Comparison of ENCODE assay signal across 10 mouse cellular contexts in genomic region chr15:101336474-101337174, GRCm38 (mm10). TPM values are rescaled to one million over a fixed set of nuclear protein-coding genes. Genes with fewer than 3 reads are reported as not detected.
DNase-seq lines count a peak whose midpoint lies in the region; ATAC-seq lines count a peak whose summit lies in the region.
"Had no signal": no experiment of that assay in that cellular context is flagged by ENCODE, and none has a peak within 500 bp of the region (broad histone marks: within the 10 kb centered on the region; RNA-seq: fewer than 3 reads in every experiment).

No protein-coding gene starts in this region.

- no peak overlapping the region for H3K4me2 ChIP-seq in forebrain, embryonic 14.5 days (ENCODE audit: low read length)
- H3K4me2 ChIP-seq in embryonic facial prominence, embryonic 13.5 days, result no peak overlapping the region
- H3K4me2 ChIP-seq in limb, embryonic 12.5 days, result no peak overlapping the region

- peaks cover 22% of the 10 kb centered on the region for H3K27me3 ChIP-seq in forebrain, embryonic 10.5 days (ENCODE audit: poor library complexity, severe bottlenecking)
- H3K27me3 ChIP-seq in forebrain, embryonic 14.5 days (replicated peaks; ENCODE audit: control insufficient read depth, insufficient read depth, low read length), result no peaks in the 10 kb centered on the region
- H3K27me3 ChIP-seq in embryonic facial prominence, embryonic 13.5 days, result 0 out of 2 replicates have a peak, but pooled peaks cover 9% of the 10 kb centered on the region
- H3K27me3 ChIP-seq in limb, embryonic 12.5 days, result peaks cover 35% of the 10 kb centered on the region

- H3K9me3 ChIP-seq in forebrain, embryonic 10.5 days, result no peaks in the 10 kb centered on the region
- no peaks in the 10 kb centered on the region for H3K9me3 ChIP-seq in forebrain, embryonic 14.5 days (replicated peaks; ENCODE audit: control insufficient read depth, low read length)
- H3K9me3 ChIP-seq in embryonic facial prominence, embryonic 13.5 days, result no peaks in the 10 kb centered on the region
- no peaks in the 10 kb centered on the region for H3K9me3 ChIP-seq in limb, embryonic 12.5 days

- peak overlapping the region; percentile 60 for H3K27ac ChIP-seq in forebrain, embryonic 10.5 days
- H3K27ac ChIP-seq in forebrain, embryonic 14.5 days (ENCODE audit: low read depth, low read length), result no peak overlapping the region
- H3K27ac ChIP-seq in embryonic facial prominence, embryonic 13.5 days, result peak overlapping the region; percentile 30
- H3K27ac ChIP-seq in limb, embryonic 12.5 days, result peak overlapping the region; percentile 30; the same call in 1 of the 2 replicates

- WGBS in forebrain, embryonic 10.5 days, result 43% methylated on average over 24 of the region's 24 CpGs
- 49% methylated on average over 24 of the region's 24 CpGs for WGBS in forebrain, embryonic 14.5 days
- 33% methylated on average over 24 of the region's 24 CpGs for WGBS in embryonic facial prominence, embryonic 13.5 days
- WGBS in limb, embryonic 12.5 days, result 45% methylated on average over 24 of the region's 24 CpGs

- H3K4me3 ChIP-seq in forebrain, embryonic 10.5 days, result no peak overlapping the region
- H3K4me3 ChIP-seq in forebrain, embryonic 14.5 days (ENCODE audit: low read depth, low read length), result no peak overlapping the region
- H3K4me3 ChIP-seq in embryonic facial prominence, embryonic 13.5 days, result no peak overlapping the region
- H3K4me3 ChIP-seq in limb, embryonic 12.5 days (replicated peaks), result no peak overlapping the region

- H3K9ac ChIP-seq in forebrain, embryonic 14.5 days (ENCODE audit: low read length), result no peak overlapping the region
- H3K9ac ChIP-seq in embryonic facial prominence, embryonic 13.5 days, result no peak overlapping the region
- H3K9ac ChIP-seq in limb, embryonic 12.5 days (replicated peaks), result no peak overlapping the region
- H3K9ac ChIP-seq: forebrain, postnatal 0 days had no signal

- no peaks in the 10 kb centered on the region for H3K36me3 ChIP-seq in forebrain, embryonic 10.5 days (replicated peaks)
- no peaks in the 10 kb centered on the region for H3K36me3 ChIP-seq in forebrain, embryonic 14.5 days (ENCODE audit: control insufficient read depth, insufficient read depth, low read length)
- H3K36me3 ChIP-seq in embryonic facial prominence, embryonic 13.5 days, result no peaks in the 10 kb centered on the region
- H3K36me3 ChIP-seq in limb, embryonic 12.5 days, result no peaks in the 10 kb centered on the region

- DNase-seq in forebrain, embryonic 10.5 days (ENCODE audit: extremely low spot score, low spot score), result no peak
- DNase-seq in forebrain, embryonic 14.5 days (ENCODE audit: low spot score), result no peak
- no peak for DNase-seq in frontal cortex, postnatal 25 days (ENCODE audit: low spot score in 2 of 2)
- no peak for DNase-seq in left cerebral cortex, adult 8-10 months (ENCODE audit: low spot score in 2 of 2)
- no peak for DNase-seq in spleen, postnatal 10 days (ENCODE audit: low spot score in 2 of 2)
- DNase-seq: B cell, adult 2 months; forebrain, postnatal 0 days had no signal

- peaks cover 13% of the 10 kb centered on the region for H3K4me1 ChIP-seq in forebrain, embryonic 10.5 days
- H3K4me1 ChIP-seq in forebrain, embryonic 14.5 days (ENCODE audit: control insufficient read depth, insufficient read depth, low read length), result 0 out of 2 replicates have a peak, but pooled peaks cover 2% of the 10 kb centered on the region
- H3K4me1 ChIP-seq in embryonic facial prominence, embryonic 13.5 days, result peaks cover 34% of the 10 kb centered on the region
- H3K4me1 ChIP-seq in limb, embryonic 12.5 days (replicated peaks), result peaks cover 15% of the 10 kb centered on the region; the same call in 1 of the 2 replicates

- no peak for ATAC-seq in forebrain, embryonic 14.5 days
- ATAC-seq in embryonic facial prominence, embryonic 13.5 days (ENCODE audit: insufficient number of reproducible peaks, insufficient read depth, low FRiP score, low TSS enrichment, low read depth), result no peak
- no peak for ATAC-seq in limb, embryonic 12.5 days (ENCODE audit: insufficient number of reproducible peaks, insufficient read depth, low FRiP score, low TSS enrichment, low read depth)
- peak; percentile 72 for ATAC-seq in megakaryocyte progenitor cell, adult 5-6 weeks (replicated peaks; ENCODE audit: poor library complexity)
- ATAC-seq: forebrain, postnatal 0 days had no signal

RNA-seq across cellular contexts. Expression of gene Krt80, which starts 33.3 kb away (rescaled TPM):
- 0.07 TPM in 1 of 2 replicates, not detected in the other for polyA plus RNA-seq in forebrain, embryonic 10.5 days (2016; fragmentation: Nextera tagmentation; extraction: Ambion mirVana)
- polyA plus RNA-seq in forebrain, embryonic 14.5 days (2014; fragmentation: Nextera tagmentation; extraction: Ambion mirVana), result not detected in 2 replicates
- 2.5 and 3.1 TPM in 2 replicates for polyA plus RNA-seq in embryonic facial prominence, embryonic 13.5 days (2015; fragmentation: Nextera tagmentation; extraction: Ambion mirVana)
- 0.09 and 0.26 TPM in 2 replicates for polyA plus RNA-seq in limb, embryonic 12.5 days (2016; fragmentation: Nextera tagmentation; extraction: Ambion mirVana)
- total RNA-seq in megakaryocyte progenitor cell, adult 5-6 weeks (2015), result 1.8 and 3.1 TPM in 2 replicates
- total RNA-seq in megakaryocyte progenitor cell, adult 5-6 weeks (2017), result 0.57 and 0.83 TPM in 2 replicates
- total RNA-seq in left cerebral cortex, adult 8-10 months (2022), result 1 to 10 TPM; 3.4 to 5.1 (median 4.2) TPM

RNA-seq across cellular contexts. Expression of gene 6030408B16Rik, which starts 43.6 kb away (rescaled TPM):
- polyA plus RNA-seq in forebrain, embryonic 10.5 days (2016; fragmentation: Nextera tagmentation; extraction: Ambion mirVana), result 0.07 and 0.27 TPM in 2 replicates
- polyA plus RNA-seq in forebrain, embryonic 14.5 days (2014; fragmentation: Nextera tagmentation; extraction: Ambion mirVana), result 0.25 TPM in 2 replicates
- 0.56 and 0.60 TPM in 2 replicates for polyA plus RNA-seq in embryonic facial prominence, embryonic 13.5 days (2015; fragmentation: Nextera tagmentation; extraction: Ambion mirVana)
- polyA plus RNA-seq in limb, embryonic 12.5 days (2016; fragmentation: Nextera tagmentation; extraction: Ambion mirVana), result 4.5 and 4.7 TPM in 2 replicates
- total RNA-seq in megakaryocyte progenitor cell, adult 5-6 weeks (2015), result not detected in 2 replicates
- not detected in 2 replicates for total RNA-seq in megakaryocyte progenitor cell, adult 5-6 weeks (2017)
- under 1 TPM in 3 of 4 experiments, not detected in 1; 0.18 to 0.91 (median 0.84) TPM for total RNA-seq in left cerebral cortex, adult 8-10 months (2022)

RNA-seq across cellular contexts. Expression of gene Atg101, which starts 52.6 kb away (rescaled TPM):
- 77.2 and 77.8 TPM in 2 replicates for polyA plus RNA-seq in forebrain, embryonic 10.5 days (2016; fragmentation: Nextera tagmentation; extraction: Ambion mirVana)
- 82.3 and 83.1 TPM in 2 replicates for polyA plus RNA-seq in forebrain, embryonic 14.5 days (2014; fragmentation: Nextera tagmentation; extraction: Ambion mirVana)
- polyA plus RNA-seq in embryonic facial prominence, embryonic 13.5 days (2015; fragmentation: Nextera tagmentation; extraction: Ambion mirVana), result 65.9 and 68.4 TPM in 2 replicates
- polyA plus RNA-seq in limb, embryonic 12.5 days (2016; fragmentation: Nextera tagmentation; extraction: Ambion mirVana), result 66.9 and 67.4 TPM in 2 replicates
- total RNA-seq in megakaryocyte progenitor cell, adult 5-6 weeks (2015), result 7.9 and 13.1 TPM in 2 replicates
- total RNA-seq in megakaryocyte progenitor cell, adult 5-6 weeks (2017), result 58.6 and 63.5 TPM in 2 replicates
- total RNA-seq in left cerebral cortex, adult 8-10 months (2022), result 10 to 100 TPM; 35.9 to 39.3 (median 37.6) TPM
